Mouse (Mus musculus) neural tube, embryonic 12.5 days (tissue): Measurements from ENCODE around the gene Rfx4. TPM values are rescaled to one million over a fixed set of nuclear protein-coding genes. Genes with fewer than 3 reads are reported as not detected.
A peak's percentile ranks its signal among the peaks of the same experiment; 100 is the strongest.

Source experiments
- ATAC-seq: fragments of 200-750 bp; cut with Nextera tagmentation; 2 replicates; pipeline ENCODE4 v1.8.0; 2017; ENCODE audit warnings: low read depth, mild to moderate bottlenecking, moderate TSS enrichment, moderate library complexity; ENCODE audit not compliant: low FRiP score
- H3K27ac ChIP-seq: fragments of 300-500 bp; sonication (generic); 2 replicates; pipeline ENCODE4 v1.5.1; 2016
- H3K27me3 ChIP-seq: fragments of 300-500 bp; sonication (generic); replicated peaks from 2 replicates; pipeline ENCODE4 v1.6.1; 2016; ENCODE audit warnings: mild to moderate bottlenecking
- H3K36me3 ChIP-seq: fragments of 300-500 bp; sonication (generic); 2 replicates; pipeline ENCODE4 v1.6.1; 2016; ENCODE audit warnings: mild to moderate bottlenecking
- H3K4me1 ChIP-seq: fragments of 300-500 bp; sonication (generic); 2 replicates; pipeline ENCODE4 v1.6.1; 2016
- H3K4me2 ChIP-seq: fragments of 300-500 bp; sonication (generic); replicated peaks from 2 replicates; pipeline ENCODE4 v1.6.1; 2016; ENCODE audit warnings: mild to moderate bottlenecking
- H3K4me3 ChIP-seq: fragments of 300-500 bp; sonication (generic); 2 replicates; pipeline ENCODE4 v1.5.1; 2016
- H3K9ac ChIP-seq: fragments of 300-500 bp; sonication (generic); 2 replicates; pipeline ENCODE4 v1.6.1; 2016; ENCODE audit warnings: mild to moderate bottlenecking
- H3K9me3 ChIP-seq: fragments of 300-500 bp; sonication (generic); 2 replicates; pipeline ENCODE4 v1.6.1; 2016; ENCODE audit warnings: mild to moderate bottlenecking
- WGBS: fragments of 180-500 bp; shearing (Covaris S2); methylation state at CpG from one replicate; pipeline ENCODE4 v1.1.7; 2016; 5-methylcytosine and 5-hydroxymethylcytosine counted together
- polyA plus RNA-seq: library from polyadenylated mRNA; unstranded; fragments of >200 nt; fragmentation: Nextera tagmentation; extraction: Ambion mirVana; gene quantifications from 2 replicates; pipeline ENCODE4 v1.2.1, GENCODE M21; 2016

The Rfx4 gene
- polyA plus RNA-seq, 1 experiment from 2014 or later = 46.0 TPM

GRCm38 (mm10) chr10:84858806-84859496 is 103.1 kb downstream of the Rfx4 start:
- no peak overlapping the region for H3K27ac ChIP-seq
- H3K36me3 ChIP-seq = peaks cover 29% of the 10 kb centered on the region
- no peaks in the 10 kb centered on the region; the same call in 1 of the 2 replicates for H3K27me3 ChIP-seq

DNA sequence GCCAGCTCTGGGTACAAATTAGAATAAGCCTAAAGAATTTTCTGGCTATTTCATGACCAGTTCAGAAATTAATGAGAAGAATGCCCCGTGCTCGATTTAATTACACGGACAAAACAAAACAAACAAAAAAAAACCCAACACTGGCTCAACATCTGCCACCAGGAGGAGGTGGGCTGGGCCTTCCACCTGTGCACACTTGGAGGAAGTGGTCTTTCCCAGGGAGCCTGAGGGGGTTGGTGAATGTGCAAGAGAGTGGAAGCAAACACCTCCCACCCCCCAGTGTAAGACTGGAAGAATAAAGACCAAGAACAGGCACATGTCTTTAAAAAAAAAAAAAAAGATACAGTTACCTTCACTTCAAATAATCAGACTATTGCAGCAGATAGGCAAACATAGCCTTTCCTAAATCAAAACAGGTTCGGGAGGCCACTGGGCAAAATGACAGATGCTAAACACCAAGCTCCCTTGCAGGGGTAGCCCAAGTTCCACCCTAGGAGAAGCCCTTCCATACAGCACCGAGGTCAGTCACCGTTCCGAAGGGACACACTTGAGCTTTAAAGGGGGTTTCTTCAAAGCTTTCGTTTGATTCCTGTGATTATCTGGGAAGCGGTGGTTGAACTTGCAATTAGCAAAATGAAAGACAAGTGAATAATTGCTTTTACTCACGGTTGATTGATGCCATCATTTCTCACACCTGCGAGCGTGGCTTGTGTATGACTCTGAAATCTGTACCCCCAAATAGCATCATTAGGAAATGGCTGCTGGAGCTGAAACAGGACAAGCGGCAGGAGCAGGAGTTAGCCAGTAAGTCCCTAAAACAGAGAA is 103.9 kb downstream of the Rfx4 start:
- Histone ChIP-seq H3K27me3 (no peaks in the 10 kb centered on the region; the same call in 1 of the 2 replicates), H3K36me3 (peaks cover 33% of the 10 kb centered on the region), H3K4me2 (peak overlapping the region; percentile 4; the same call in 1 of the 2 replicates), H3K9me3 (no peaks in the 10 kb centered on the region), H3K27ac (no peak overlapping the region), H3K9ac (no peak overlapping the region), H3K4me3 (no peak overlapping the region), H3K4me1 (peaks cover 24% of the 10 kb centered on the region)
- no peak; the same call in 1 of the 2 replicates for ATAC-seq
- WGBS = 21% methylated on average over 13 of the region's 13 CpGs

More at GRCm38 (mm10) chr10:84858806-84859496, 103.1 kb downstream of the Rfx4 start:
- ATAC-seq = no peak; the same call in 1 of the 2 replicates
- no peak overlapping the region for H3K9ac ChIP-seq
- peaks cover 24% of the 10 kb centered on the region for H3K4me1 ChIP-seq
- no peak overlapping the region for H3K4me3 ChIP-seq
- WGBS = 5% methylated on average over 14 of the region's 14 CpGs
- no peaks in the 10 kb centered on the region for H3K9me3 ChIP-seq
- H3K4me2 ChIP-seq = peak overlapping the region; percentile 4; the same call in 1 of the 2 replicates

DNA sequence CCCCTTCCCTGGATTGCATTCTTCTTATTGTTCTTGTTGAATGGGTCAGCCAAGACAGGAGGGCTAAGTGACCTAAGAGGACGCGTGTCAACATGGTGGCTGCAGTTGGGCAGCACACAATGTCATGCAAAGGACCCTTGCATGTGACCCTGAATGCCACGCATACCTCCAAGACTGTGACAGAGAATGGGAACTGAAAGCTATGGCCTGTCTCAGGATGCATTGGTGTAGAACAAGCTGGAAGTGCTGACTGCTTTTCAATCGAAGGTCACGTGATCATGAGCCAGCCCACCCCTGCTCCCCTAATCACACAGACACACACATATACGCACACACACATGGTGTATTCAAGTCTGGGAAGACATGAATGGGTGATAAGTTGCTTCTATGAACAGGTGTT is 107.6 kb downstream of the Rfx4 start:
- no peak overlapping the region for H3K4me2 ChIP-seq
- ATAC-seq = no peak
- H3K4me1 ChIP-seq = peaks cover 13% of the 10 kb centered on the region
- peaks cover 42% of the 10 kb centered on the region for H3K36me3 ChIP-seq
- H3K27ac ChIP-seq = no peak overlapping the region
- H3K9me3 ChIP-seq = no peaks in the 10 kb centered on the region
- H3K27me3 ChIP-seq = no peaks in the 10 kb centered on the region
- no peak overlapping the region for H3K4me3 ChIP-seq
- H3K9ac ChIP-seq = no peak overlapping the region
- 87% methylated on average over 6 of the region's 6 CpGs for WGBS

DNA sequence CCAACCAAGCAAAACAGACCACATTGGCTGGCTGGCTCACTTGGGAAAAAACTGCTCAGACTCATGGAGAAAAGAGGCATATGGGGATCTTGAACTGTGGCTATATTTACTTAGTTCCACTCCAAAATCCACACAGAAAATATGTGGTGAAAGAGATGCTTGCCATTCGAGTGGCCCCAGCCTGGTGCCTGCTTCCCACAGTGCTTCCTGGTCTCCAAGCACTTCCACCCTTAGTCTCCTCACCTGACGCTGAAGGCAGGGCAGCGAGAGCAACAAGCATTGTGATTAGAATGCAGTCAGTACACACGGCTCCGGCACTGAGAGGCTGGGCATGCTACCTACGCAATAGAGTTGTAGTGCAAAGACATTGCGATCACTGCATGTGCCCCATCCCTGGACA is 111.7 kb downstream of the Rfx4 start:
- H3K36me3 ChIP-seq = peaks cover 57% of the 10 kb centered on the region
- H3K27me3 ChIP-seq = no peaks in the 10 kb centered on the region
- 92% methylated on average over 7 of the region's 7 CpGs for WGBS
- no peak overlapping the region for H3K9ac ChIP-seq
- H3K9me3 ChIP-seq = no peaks in the 10 kb centered on the region
- no peak for ATAC-seq
- peaks cover 6% of the 10 kb centered on the region; the same call in 1 of the 2 replicates for H3K4me1 ChIP-seq
- no peak overlapping the region for H3K4me3 ChIP-seq
- no peak overlapping the region for H3K4me2 ChIP-seq
- no peak overlapping the region for H3K27ac ChIP-seq

DNA sequence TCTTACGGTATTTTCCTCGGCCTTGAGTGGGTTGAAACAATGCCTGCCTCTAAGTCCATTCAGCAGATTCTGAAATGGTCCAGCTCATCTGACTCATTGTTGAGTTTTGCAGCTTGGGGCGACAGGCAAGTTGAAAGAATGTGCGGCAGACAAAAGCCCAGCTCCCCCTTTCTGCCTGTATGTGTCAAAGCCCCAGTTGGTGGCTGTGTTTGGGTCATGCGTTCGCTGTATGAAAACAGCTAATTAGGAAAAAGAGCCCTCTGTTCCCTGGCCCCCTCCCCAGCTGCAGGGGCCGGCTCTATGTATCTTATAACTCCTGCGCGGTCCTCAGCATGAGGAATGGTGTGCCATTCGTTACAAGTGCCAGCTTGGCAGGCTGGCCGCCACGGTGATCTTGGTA is 115.4 kb downstream of the Rfx4 start:
- Histone ChIP-seq H3K4me3 (no peak overlapping the region), H3K9ac (no peak overlapping the region), H3K9me3 (no peaks in the 10 kb centered on the region), H3K4me1 (peaks cover 6% of the 10 kb centered on the region; the same call in 1 of the 2 replicates), H3K27me3 (no peaks in the 10 kb centered on the region), H3K4me2 (no peak overlapping the region), H3K27ac (no peak overlapping the region), H3K36me3 (peaks cover 36% of the 10 kb centered on the region)
- 22% methylated on average over 12 of the region's 12 CpGs for WGBS
- no peak for ATAC-seq

DNA sequence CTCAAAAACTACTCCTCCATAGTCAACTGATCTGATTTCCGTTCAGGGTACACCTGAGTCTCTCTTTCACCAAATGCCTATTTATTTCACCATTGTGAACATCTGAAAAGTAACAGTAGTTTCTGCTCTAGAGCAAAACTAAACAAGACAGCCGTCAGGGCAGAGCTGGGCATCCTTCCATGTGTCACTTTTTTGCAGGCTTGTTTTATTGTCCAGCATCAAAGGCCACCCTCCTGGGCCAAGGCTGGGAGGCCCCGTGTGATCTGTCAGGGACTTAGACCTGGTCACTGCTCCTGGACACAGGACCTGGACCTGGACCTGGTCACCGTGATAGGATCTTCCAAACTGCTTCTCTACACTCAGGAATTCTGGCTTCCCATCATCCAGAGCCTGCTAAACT is 116.1 kb downstream of the Rfx4 start:
- Histone ChIP-seq H3K4me1 (peaks cover 6% of the 10 kb centered on the region; the same call in 1 of the 2 replicates), H3K9ac (no peak overlapping the region), H3K9me3 (no peaks in the 10 kb centered on the region), H3K27me3 (no peaks in the 10 kb centered on the region), H3K36me3 (peaks cover 37% of the 10 kb centered on the region), H3K4me3 (no peak overlapping the region), H3K4me2 (no peak overlapping the region), H3K27ac (no peak overlapping the region)
- 65% methylated on average over 4 of the region's 4 CpGs for WGBS
- no peak for ATAC-seq

DNA sequence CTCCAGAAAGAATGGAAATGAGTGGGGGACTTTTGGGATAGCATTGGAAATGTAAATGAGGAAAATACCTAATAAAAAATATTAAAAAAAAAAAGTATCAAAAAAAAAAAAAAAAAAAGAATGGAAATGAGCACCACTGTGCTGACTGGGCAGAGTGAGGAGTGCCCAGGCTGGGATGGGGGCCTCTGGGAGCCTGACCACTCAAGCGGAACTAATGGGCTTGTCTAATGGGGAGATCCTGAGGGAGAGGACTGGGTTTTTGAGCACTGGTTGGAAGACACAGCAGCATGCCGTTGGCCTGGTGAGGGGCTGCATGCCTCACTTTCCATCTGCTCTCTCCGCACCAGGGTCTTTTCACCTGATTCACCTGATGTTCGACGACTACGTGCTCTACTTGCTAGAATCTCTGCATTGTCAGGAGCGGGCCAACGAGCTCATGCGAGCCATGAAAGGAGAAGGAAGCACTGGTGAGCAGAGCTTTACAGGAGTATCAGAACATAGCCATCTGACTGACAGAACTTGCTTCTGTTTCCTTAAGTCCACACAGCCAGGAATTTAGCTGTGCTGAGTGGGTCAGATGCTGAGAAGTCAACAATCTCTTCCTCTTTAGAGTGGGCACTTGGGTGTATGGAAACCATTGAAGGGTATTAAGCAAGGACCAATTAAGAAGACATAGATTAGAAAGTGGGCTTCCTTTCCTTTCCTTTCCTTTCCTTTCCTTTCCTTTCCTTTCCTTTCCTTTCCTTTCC is 124.1 kb downstream of the Rfx4 start:
- Histone ChIP-seq H3K27ac (no peak overlapping the region), H3K9me3 (no peaks in the 10 kb centered on the region), H3K27me3 (no peaks in the 10 kb centered on the region), H3K4me3 (no peak overlapping the region), H3K4me1 (peaks cover 3% of the 10 kb centered on the region; the same call in 1 of the 2 replicates), H3K36me3 (peaks cover 13% of the 10 kb centered on the region), H3K4me2 (no peak overlapping the region), H3K9ac (no peak overlapping the region)
- ATAC-seq = peak; percentile 63; the same call in 1 of the 2 replicates
- WGBS = 68% methylated on average over 9 of the region's 9 CpGs

DNA sequence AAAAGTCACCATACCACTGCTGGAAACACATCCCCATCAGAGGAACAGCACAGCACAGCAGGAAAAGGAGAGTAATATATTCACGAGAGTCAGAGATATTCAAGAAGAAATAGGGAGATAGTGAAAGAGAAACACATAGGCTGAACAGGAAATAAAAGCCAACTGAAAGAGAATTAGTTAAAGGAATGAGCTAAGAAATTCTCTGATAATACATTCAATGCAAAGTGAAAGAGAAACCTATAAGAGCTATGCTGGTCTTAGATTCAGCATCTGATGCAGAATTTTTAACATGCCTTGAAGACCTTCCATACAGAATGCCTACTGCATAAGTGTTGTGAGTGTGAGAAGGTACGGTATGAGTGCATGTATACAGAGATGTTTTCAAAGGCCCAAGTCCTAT is 126.7 kb downstream of the Rfx4 start:
- Histone ChIP-seq H3K9ac (no peak overlapping the region), H3K4me1 (peaks cover 3% of the 10 kb centered on the region; the same call in 1 of the 2 replicates), H3K27me3 (no peaks in the 10 kb centered on the region), H3K27ac (no peak overlapping the region), H3K4me2 (no peak overlapping the region), H3K9me3 (no peaks in the 10 kb centered on the region), H3K36me3 (peaks cover 13% of the 10 kb centered on the region; the same call in 1 of the 2 replicates), H3K4me3 (no peak overlapping the region)
- WGBS = 93% methylated on average over 2 of the region's 2 CpGs
- no peak for ATAC-seq

DNA sequence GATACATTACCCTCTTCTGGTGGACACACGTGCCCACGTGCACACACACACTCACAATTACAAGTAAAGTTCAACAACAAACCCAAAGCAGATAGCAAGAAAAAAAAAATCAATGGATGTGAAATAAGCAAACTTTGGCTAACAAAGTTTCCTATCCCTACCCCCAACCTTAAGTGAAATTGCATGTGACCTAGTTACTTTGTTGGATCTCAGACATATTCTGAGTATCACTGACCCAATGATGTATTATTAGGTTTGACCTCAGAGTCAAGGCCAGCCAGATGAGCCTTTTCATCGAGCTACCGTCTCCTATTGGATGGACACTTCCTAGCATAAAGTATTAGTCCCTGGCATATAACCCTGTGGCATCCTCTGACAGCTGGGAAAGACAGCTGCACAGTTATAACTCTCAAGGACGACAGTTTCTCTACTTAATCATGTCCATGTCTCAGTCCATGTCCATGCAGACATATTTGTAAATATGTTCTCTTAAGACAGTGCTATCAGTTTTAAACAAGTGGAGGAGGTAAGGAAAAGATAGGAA is 129.6 kb downstream of the Rfx4 start:
- H3K36me3 ChIP-seq = peaks cover 13% of the 10 kb centered on the region; the same call in 1 of the 2 replicates
- no peak overlapping the region for H3K27ac ChIP-seq
- H3K4me2 ChIP-seq = no peak overlapping the region
- no peak overlapping the region for H3K9ac ChIP-seq
- H3K4me1 ChIP-seq = no peaks in the 10 kb centered on the region
- no peaks in the 10 kb centered on the region for H3K9me3 ChIP-seq
- WGBS = 51% methylated on average over 5 of the region's 5 CpGs
- ATAC-seq = no peak
- H3K27me3 ChIP-seq = no peaks in the 10 kb centered on the region
- H3K4me3 ChIP-seq = no peak overlapping the region

GRCm38 (mm10) chr10:84886221-84886627 is 130.4 kb downstream of the Rfx4 start:
- H3K4me2 ChIP-seq = no peak overlapping the region
- no peak overlapping the region for H3K27ac ChIP-seq

GRCm38 (mm10) chr10:84886785-84887184 is 130.9 kb downstream of the Rfx4 start:
- no peak for ATAC-seq
- Histone ChIP-seq H3K27me3 (no peaks in the 10 kb centered on the region), H3K9me3 (no peaks in the 10 kb centered on the region), H3K27ac (no peak overlapping the region), H3K4me2 (no peak overlapping the region), H3K4me3 (no peak overlapping the region), H3K4me1 (no peaks in the 10 kb centered on the region), H3K9ac (no peak overlapping the region), H3K36me3 (peaks cover 18% of the 10 kb centered on the region; the same call in 1 of the 2 replicates)
- 74% methylated on average over 8 of the region's 8 CpGs for WGBS

More at GRCm38 (mm10) chr10:84886221-84886627, 130.4 kb downstream of the Rfx4 start:
- no peaks in the 10 kb centered on the region for H3K27me3 ChIP-seq
- H3K4me1 ChIP-seq = no peaks in the 10 kb centered on the region
- H3K36me3 ChIP-seq = peaks cover 15% of the 10 kb centered on the region; the same call in 1 of the 2 replicates
- no peaks in the 10 kb centered on the region for H3K9me3 ChIP-seq
- ATAC-seq = no peak
- no peak overlapping the region for H3K4me3 ChIP-seq
- WGBS = 13% methylated on average over 6 of the region's 6 CpGs
- H3K9ac ChIP-seq = no peak overlapping the region
